In the genomic region with DNA sequence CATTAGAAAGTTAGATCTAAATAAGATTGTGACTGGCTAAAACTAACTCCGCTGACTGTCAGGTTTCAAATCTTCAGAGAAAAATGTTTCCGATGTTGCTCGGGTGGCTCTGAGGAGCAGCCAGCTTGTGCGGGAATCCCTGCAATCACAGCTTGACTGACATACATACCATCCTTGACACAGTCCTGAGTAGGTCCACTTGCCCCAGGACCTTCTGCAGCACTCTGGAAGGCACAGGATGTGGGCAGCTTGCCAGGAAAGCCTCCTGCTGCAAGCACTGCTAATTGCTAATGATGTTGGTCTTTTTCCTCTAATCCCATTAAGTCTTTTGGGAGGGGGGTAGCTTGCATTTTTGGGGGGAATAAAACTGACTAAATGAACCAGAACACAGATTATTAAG, we compare ENCODE assay signal across 8 mouse cellular contexts. TPM values are rescaled to one million over a fixed set of nuclear protein-coding genes. Genes with fewer than 3 reads are reported as not detected.
DNase-seq lines count a peak whose midpoint lies in the region; ATAC-seq and TF ChIP-seq lines count a peak whose summit lies in the region.

No protein-coding gene starts in this region.

- TF ChIP-seq POLR2A in heart, adult 2 months (IDR thresholded peaks at IDR 0.05; ENCODE audit: insufficient read depth, low read depth, low read length) = no peak

- peaks cover 4% of the 10 kb centered on the region for H3K4me1 ChIP-seq in heart, adult 2 months (ENCODE audit: control insufficient read depth, insufficient read depth, low read length)
- peaks cover 7% of the 10 kb centered on the region for H3K4me1 ChIP-seq in lung, embryonic 16.5 days (replicated peaks; ENCODE audit: control insufficient read depth, insufficient read depth, low read length)

- 0 out of 2 replicates have a peak, but pooled peaks have one; percentile 16 for TF ChIP-seq EP300 in heart, adult 2 months (IDR thresholded peaks at IDR 0.05; ENCODE audit: insufficient read depth, low read depth, low read length)

- DNase-seq in gastrocnemius, adult 2 months = peak; percentile 59
- DNase-seq in gastrocnemius, postnatal 36 days = no peak
- peak; percentile 54 to 68 for DNase-seq in right cerebral cortex, postnatal 10 days (ENCODE audit: low spot score in 2 of 2)
- no peak for DNase-seq in right cerebral cortex, postnatal 25 days
- DNase-seq in heart, adult 2 months = peak; percentile 59 to 65
- no peak for DNase-seq in T-cell, adult 2 months (ENCODE audit: low spot score)

- no peak overlapping the region for H3K4me3 ChIP-seq in gastrocnemius, adult 2 months
- H3K4me3 ChIP-seq in heart, adult 2 months = no peak overlapping the region
- no peak overlapping the region for H3K4me3 ChIP-seq in lung, embryonic 16.5 days (ENCODE audit: low read length)

- H3K27ac ChIP-seq in gastrocnemius, adult 2 months = no peak overlapping the region
- H3K27ac ChIP-seq in heart, adult 2 months = no peak overlapping the region
- H3K27ac ChIP-seq in lung, embryonic 16.5 days (ENCODE audit: low read length) = no peak overlapping the region

- no peaks in the 10 kb centered on the region for H3K36me3 ChIP-seq in heart, adult 2 months (ENCODE audit: control insufficient read depth, insufficient read depth, low read length)
- H3K36me3 ChIP-seq in lung, embryonic 16.5 days (ENCODE audit: control insufficient read depth, insufficient read depth, low read length) = peaks cover 36% of the 10 kb centered on the region

- H3K9ac ChIP-seq in heart, adult 2 months (ENCODE audit: low read depth, low read length) = no peak overlapping the region
- H3K9ac ChIP-seq in lung, embryonic 16.5 days (ENCODE audit: low read length) = no peak overlapping the region

- H3K27me3 ChIP-seq in heart, adult 2 months (ENCODE audit: control insufficient read depth, insufficient read depth, low read length) = no peaks in the 10 kb centered on the region
- no peaks in the 10 kb centered on the region for H3K27me3 ChIP-seq in lung, embryonic 16.5 days (ENCODE audit: control insufficient read depth, insufficient read depth, low read depth, low read length)

- WGBS in heart, adult 2 months = 45% methylated on average over 4 of the region's 4 CpGs
- 62% methylated on average over 4 of the region's 4 CpGs for WGBS in lung, embryonic 16.5 days

- intact Hi-C loops in gastrocnemius, adult 2 months (cut with DNase I) = no loop called here
- intact Hi-C loops in gastrocnemius, postnatal 36 days (cut with DNase I) = no loop called here
- intact Hi-C loops in heart, adult 2 months (cut with DNase I) = no loop called here

- no peaks in the 10 kb centered on the region for H3K9me3 ChIP-seq in lung, embryonic 16.5 days (ENCODE audit: control insufficient read depth, low read length)

- peak; percentile 73 for ATAC-seq in lung, embryonic 16.5 days (ENCODE audit: low read depth)
- ATAC-seq in activated CD4-positive, CD25-positive, alpha-beta regulatory T cell, adult 4 months = no peak

- no peak for TF ChIP-seq CTCF in gastrocnemius, adult 2 months (IDR thresholded peaks at IDR 0.05)
- TF ChIP-seq CTCF in heart, adult 2 months (IDR thresholded peaks at IDR 0.05) = peak; percentile 31

- no peak overlapping the region for H3K4me2 ChIP-seq in lung, embryonic 16.5 days (ENCODE audit: low read depth, low read length)

- H3K79me2 ChIP-seq in heart, adult 2 months (replicated peaks; ENCODE audit: control insufficient read depth, insufficient read depth, low read length) = no peaks in the 10 kb centered on the region

RNA-seq across cellular contexts. Expression of a gene that starts 44.0 kb away (rescaled TPM):
- 10 to 100 TPM; 35.2 to 43.2 TPM for total RNA-seq in gastrocnemius, adult 2 months (2021)
- total RNA-seq in gastrocnemius, postnatal 36 days (2021) = 10 to 100 TPM; 36.6 to 38.9 TPM
- 10 to 100 TPM; 71.5 to 80.0 TPM for total RNA-seq in heart, adult 2 months (2021)
- 35.2 and 59.7 TPM in 2 replicates for polyA plus RNA-seq in heart, adult 2 months (2012; rRNA removed)
- 26.4 and 27.3 TPM in 2 replicates for polyA plus RNA-seq in lung, embryonic 16.5 days (2015; fragmentation: Nextera tagmentation; extraction: Ambion mirVana)
- 10 to 100 TPM in 1 of 2 experiments, 1 to 10 TPM in 1; 8.7 to 12.1 TPM for polyA plus RNA-seq in activated CD4-positive, CD25-positive, alpha-beta regulatory T cell, adult 4 months (2017; shearing (Covaris generic))

RNA-seq across cellular contexts. Expression of a gene that starts 46.8 kb away (rescaled TPM):
- total RNA-seq in gastrocnemius, adult 2 months (2021) = 10 to 100 TPM; 14.7 to 23.0 TPM
- 10 to 100 TPM; 13.2 to 15.0 TPM for total RNA-seq in gastrocnemius, postnatal 36 days (2021)
- total RNA-seq in heart, adult 2 months (2021) = 10 to 100 TPM; 27.8 to 29.6 TPM
- polyA plus RNA-seq in heart, adult 2 months (2012; rRNA removed) = 26.3 and 36.6 TPM in 2 replicates
- 28.8 and 30.5 TPM in 2 replicates for polyA plus RNA-seq in lung, embryonic 16.5 days (2015; fragmentation: Nextera tagmentation; extraction: Ambion mirVana)
- polyA plus RNA-seq in activated CD4-positive, CD25-positive, alpha-beta regulatory T cell, adult 4 months (2017; shearing (Covaris generic)) = 10 to 100 TPM; 15.7 to 16.7 TPM

Comparison
In these comparisons a context has a peak if more than half of its experiments do, and no peak if none do; other contexts are left out.
1. DNase-seq: peak in gastrocnemius, adult 2 months (single experiment), right cerebral cortex, postnatal 10 days (2 of 2) and heart, adult 2 months (2 of 2); none in gastrocnemius, postnatal 36 days (0 of 2), right cerebral cortex, postnatal 25 days (single experiment) and T-cell, adult 2 months (single experiment).